Mouse (Mus musculus) midbrain, postnatal 0 days (tissue): ENCODE results near the gene Ifnar1. TPM values are rescaled to one million over a fixed set of nuclear protein-coding genes. Genes with fewer than 3 reads are reported as not detected.

Experiments
- ATAC-seq: fragments of 200-750 bp; cut with Nextera tagmentation; 2 replicates; pipeline ENCODE4 v1.8.0; 2017; ENCODE audit warnings: moderate number of reproducible peaks, mild to moderate bottlenecking, moderate TSS enrichment, moderate library complexity; ENCODE audit not compliant: low FRiP score
- DNase-seq: peaks from one replicate; pipeline ENCODE4 v3.0.0-alpha.2; 2015; ENCODE audit warnings: low spot score
- H3K27ac ChIP-seq: fragments of 300-500 bp; sonication (generic); 2 replicates; pipeline ENCODE4 v1.5.1; 2014; ENCODE audit warnings: low read depth, mild to moderate bottlenecking, low read length, mixed read lengths
- H3K27me3 ChIP-seq: fragments of 300-500 bp; sonication (generic); 2 replicates; pipeline ENCODE4 v1.6.1; 2014; ENCODE audit warnings: low read length, control low read depth, mixed read lengths; ENCODE audit not compliant: insufficient read depth
- H3K36me3 ChIP-seq: fragments of 300-500 bp; sonication (generic); 2 replicates; pipeline ENCODE4 v1.6.1; 2014; ENCODE audit warnings: low read length, control low read depth, mixed read lengths; ENCODE audit not compliant: insufficient read depth
- H3K4me1 ChIP-seq: fragments of 300-500 bp; sonication (generic); 2 replicates; pipeline ENCODE4 v1.6.1; 2014; ENCODE audit warnings: mild to moderate bottlenecking, control low read depth, antibody characterized with exemption, low read length, mixed read lengths; ENCODE audit not compliant: insufficient read depth
- H3K4me2 ChIP-seq: fragments of 300-500 bp; sonication (generic); 2 replicates; pipeline ENCODE4 v1.6.1; 2014; ENCODE audit warnings: low read depth, mild to moderate bottlenecking, low read length, mixed read lengths; ENCODE audit not compliant: poor library complexity, severe bottlenecking
- H3K4me3 ChIP-seq: fragments of 300-500 bp; sonication (generic); 2 replicates; pipeline ENCODE4 v1.5.1; 2014; ENCODE audit warnings: low read depth, mild to moderate bottlenecking, low read length, moderate library complexity
- H3K9ac ChIP-seq: fragments of 300-500 bp; sonication (generic); replicated peaks from 2 replicates; pipeline ENCODE4 v1.6.1; 2014; ENCODE audit warnings: mild to moderate bottlenecking, low read length, moderate library complexity, mixed read lengths; ENCODE audit not compliant: poor library complexity, severe bottlenecking
- H3K9me3 ChIP-seq: fragments of 300-500 bp; sonication (generic); 2 replicates; pipeline ENCODE4 v1.6.1; 2016; ENCODE audit warnings: low read length, control low read depth
- CTCF ChIP-seq: IDR thresholded peaks from 2 replicates; pipeline ENCODE4 v1.5.1; 2016; ENCODE audit warnings: antibody characterized with exemption, mild to moderate bottlenecking
- WGBS: fragments of 180-500 bp; shearing (Covaris S2); extraction: QIAGEN DNeasy Blood & Tissue Kit; methylation state at CpG from one replicate; pipeline ENCODE4 v1.1.7; 2014; 5-methylcytosine and 5-hydroxymethylcytosine counted together
- polyA plus RNA-seq: library from polyadenylated mRNA; unstranded; fragments of >200 nt; fragmentation: Nextera tagmentation; extraction: Ambion mirVana; gene quantifications from 2 replicates; pipeline ENCODE4 v1.2.1, GENCODE M21; 2015
- total RNA-seq: library from RNA; depleted of rRNA; stranded (reverse); fragments of >200 nt; gene quantifications from 2 replicates; pipeline ENCODE4 v1.2.3, GENCODE M21; 2014

Gene Ifnar1
- total and polyA plus RNA-seq, 2 experiments from 2014 or later = 32.4 to 61.1 TPM

DNA sequence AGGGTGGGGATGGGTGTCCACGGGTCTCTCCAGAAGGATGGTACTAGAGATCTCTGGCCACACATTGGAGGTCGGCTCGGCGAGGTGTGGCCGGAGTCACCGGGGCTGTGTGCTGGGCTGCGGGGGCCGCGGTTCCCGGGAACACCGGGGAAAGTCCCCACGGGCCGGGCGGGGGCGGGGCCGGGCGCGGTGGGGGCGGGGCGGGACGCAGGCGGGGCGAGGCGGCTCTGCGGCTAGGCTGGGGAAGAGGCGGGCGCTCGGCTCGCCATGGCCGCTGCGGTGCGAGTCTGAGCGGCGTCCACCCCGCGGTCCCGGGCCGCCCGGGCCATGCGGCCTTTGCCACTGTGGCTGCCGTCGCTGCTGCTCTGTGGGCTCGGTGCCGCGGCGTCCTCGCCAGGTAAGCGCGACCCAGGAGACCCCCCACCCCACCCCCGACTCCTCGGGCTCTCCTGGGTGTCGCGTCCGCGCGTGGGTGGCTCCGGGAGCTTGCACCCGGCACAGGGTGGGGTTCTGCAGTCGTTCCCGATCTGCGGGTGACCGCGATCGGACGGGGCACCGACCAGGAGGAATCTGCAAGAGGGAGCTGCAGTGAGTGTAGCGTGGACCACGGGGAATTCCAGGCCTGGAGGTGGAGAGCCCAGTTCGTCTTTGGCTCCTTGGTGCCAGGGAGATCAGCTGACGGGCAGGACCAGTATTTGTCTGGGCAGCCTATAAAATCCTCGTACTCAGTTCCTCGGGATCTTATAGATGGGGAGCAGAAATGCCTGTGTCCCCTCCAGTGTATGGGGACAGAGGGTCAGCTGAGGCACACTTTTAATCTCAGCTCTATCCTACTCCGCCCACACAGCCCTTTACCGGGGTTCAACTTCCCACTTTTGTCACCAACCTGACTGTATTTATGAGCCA lies 62.1 kb downstream of the Ifnar1 start, which contains the start of gene Ifngr2:
TSS of gene Ifngr2 (plus strand) at position 237 of the 906 bp plus-strand sequence.
- H3K4me1 ChIP-seq = peaks cover 6% of the 10 kb centered on the region; the same call in 1 of the 2 replicates
- no peaks in the 10 kb centered on the region for H3K27me3 ChIP-seq
- peak within 1 kb of the TSS; percentile 96 for H3K9ac ChIP-seq
- WGBS = 2% methylated on average over 50 of the region's 74 CpGs
- H3K4me2 ChIP-seq = peak within 1 kb of the TSS; percentile 83
- peak within 1 kb of the TSS; percentile 80 for H3K4me3 ChIP-seq
- H3K36me3 ChIP-seq = no peaks in the 10 kb centered on the region
- H3K9me3 ChIP-seq = no peaks in the 10 kb centered on the region
- DNase-seq = no peak
- peak; percentile 82 for ATAC-seq
- peak within 1 kb of the TSS; percentile 55 for H3K27ac ChIP-seq
- TF ChIP-seq CTCF = no peak

DNA sequence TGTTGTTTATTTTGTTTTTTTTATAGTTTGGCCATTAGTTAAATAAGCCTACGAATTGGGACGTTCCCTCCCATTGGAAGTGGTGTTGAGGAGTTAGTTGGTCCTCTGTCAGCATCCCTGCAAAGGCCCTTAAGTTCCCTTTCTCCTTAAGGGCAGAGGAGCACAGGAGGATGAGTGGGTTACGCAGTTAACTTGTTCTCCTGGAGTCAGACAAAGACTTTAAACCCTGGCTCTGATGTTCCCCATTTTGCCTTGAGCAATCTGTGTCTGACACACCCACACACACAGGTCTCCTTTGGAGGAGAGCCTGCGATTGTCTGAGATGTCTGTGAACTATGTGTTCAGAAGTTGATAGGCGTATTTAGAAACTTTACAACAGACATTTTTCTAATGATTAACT lies 62.9 kb downstream of the Ifnar1 start:
- Histone ChIP-seq H3K9me3 (no peaks in the 10 kb centered on the region), H3K36me3 (no peaks in the 10 kb centered on the region), H3K9ac (peak overlapping the region; percentile 96; the same call in 1 of the 2 replicates), H3K4me1 (peaks cover 6% of the 10 kb centered on the region; the same call in 1 of the 2 replicates), H3K4me3 (peak overlapping the region; percentile 80), H3K27ac (no peak overlapping the region), H3K27me3 (no peaks in the 10 kb centered on the region), H3K4me2 (peak overlapping the region; percentile 83)
- DNase-seq = no peak
- TF ChIP-seq CTCF = no peak
- WGBS = 58% methylated on average over 5 of the region's 5 CpGs
- ATAC-seq = no peak

DNA sequence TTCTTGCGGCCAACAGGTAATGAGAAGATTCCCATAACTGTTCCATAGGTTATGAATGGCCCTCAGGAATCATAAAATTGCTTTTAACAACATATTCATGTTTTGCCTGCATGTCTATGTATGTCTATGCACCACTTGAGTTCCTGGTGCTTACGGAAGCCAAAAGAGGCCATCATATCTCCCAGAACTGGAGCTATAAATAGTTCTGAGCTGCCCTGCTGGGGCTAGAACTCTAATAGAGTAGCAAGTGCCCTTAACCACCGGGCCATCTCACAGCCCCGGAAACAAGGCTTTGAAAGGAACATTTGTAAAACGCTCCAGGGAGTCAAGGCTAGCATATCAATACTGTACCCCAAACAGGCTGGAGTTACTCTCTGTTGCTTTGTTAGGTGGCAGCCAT lies 63.5 kb downstream of the Ifnar1 start:
- Histone ChIP-seq H3K27ac (no peak overlapping the region), H3K4me2 (peak overlapping the region; percentile 83), H3K9ac (peak overlapping the region; percentile 25; the same call in 1 of the 2 replicates), H3K36me3 (no peaks in the 10 kb centered on the region), H3K9me3 (no peaks in the 10 kb centered on the region), H3K4me3 (peak overlapping the region; percentile 80), H3K4me1 (peaks cover 6% of the 10 kb centered on the region; the same call in 1 of the 2 replicates), H3K27me3 (no peaks in the 10 kb centered on the region)
- 32% methylated on average over 5 of the region's 5 CpGs for WGBS
- no peak for DNase-seq
- no peak for TF ChIP-seq CTCF
- no peak for ATAC-seq

DNA sequence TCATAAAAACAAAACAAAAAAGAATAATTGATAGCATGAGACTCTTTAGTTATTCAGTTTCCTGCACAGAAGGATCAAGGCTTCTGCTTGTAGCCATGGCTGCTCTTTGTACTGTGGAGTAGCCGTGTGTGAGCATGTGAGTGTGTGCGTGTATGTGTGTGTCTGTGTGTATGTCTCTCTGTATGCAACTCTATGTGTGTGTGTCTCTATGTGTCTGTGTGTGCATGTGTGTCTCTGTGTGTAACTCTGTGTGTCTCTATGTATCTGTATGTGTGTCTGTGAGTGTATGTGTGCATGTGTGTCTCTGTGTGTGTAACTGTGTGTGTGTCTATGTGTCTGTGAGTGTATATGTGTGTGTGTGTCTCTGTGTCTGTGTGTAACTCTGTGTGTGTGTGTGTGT lies 64.0 kb downstream of the Ifnar1 start:
- DNase-seq (no peak), ATAC-seq (no peak)
- H3K27ac ChIP-seq = no peak overlapping the region
- H3K9ac ChIP-seq = peak overlapping the region; percentile 25; the same call in 1 of the 2 replicates
- H3K4me2 ChIP-seq = peak overlapping the region; percentile 83
- H3K9me3 ChIP-seq = no peaks in the 10 kb centered on the region
- no peaks in the 10 kb centered on the region for H3K27me3 ChIP-seq
- H3K4me1 ChIP-seq = peaks cover 9% of the 10 kb centered on the region; the same call in 1 of the 2 replicates
- H3K4me3 ChIP-seq = peak overlapping the region; percentile 80
- 59% methylated on average over 2 of the region's 2 CpGs for WGBS
- H3K36me3 ChIP-seq = no peaks in the 10 kb centered on the region
- TF ChIP-seq CTCF = no peak

DNA sequence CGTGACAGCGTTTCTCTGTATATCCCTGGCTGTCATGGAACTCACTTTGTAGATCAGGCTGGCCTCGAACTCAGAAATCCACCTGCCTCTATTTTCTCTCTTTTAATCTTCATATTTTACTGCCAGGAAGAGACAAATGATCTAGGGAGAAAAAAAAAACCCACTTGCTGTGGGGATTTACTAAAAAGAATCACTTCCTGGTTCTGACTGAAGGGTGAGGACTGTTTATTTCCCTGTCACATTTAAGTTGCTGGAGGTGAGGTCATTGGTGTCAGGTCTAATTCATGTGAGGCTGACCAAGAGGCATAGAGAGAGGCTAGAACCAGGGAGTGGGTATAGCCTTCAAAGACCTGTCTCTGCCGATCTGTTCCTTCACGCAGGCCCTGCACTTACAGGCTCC lies 64.6 kb downstream of the Ifnar1 start:
- no peak for TF ChIP-seq CTCF
- Histone ChIP-seq H3K9me3 (no peaks in the 10 kb centered on the region), H3K4me2 (peak overlapping the region; percentile 18; the same call in 1 of the 2 replicates), H3K4me3 (no peak overlapping the region), H3K27ac (no peak overlapping the region), H3K9ac (no peak overlapping the region), H3K27me3 (no peaks in the 10 kb centered on the region), H3K4me1 (peaks cover 9% of the 10 kb centered on the region; the same call in 1 of the 2 replicates), H3K36me3 (no peaks in the 10 kb centered on the region)
- 49% methylated on average over 5 of the region's 5 CpGs for whole genome bisulfite sequencing
- DNase-seq (no peak), ATAC-seq (no peak)

- no peak for ATAC-seq
- no peak for DNase-seq
- peaks cover 9% of the 10 kb centered on the region; the same call in 1 of the 2 replicates for H3K4me1 ChIP-seq
- no peak overlapping the region for H3K4me3 ChIP-seq
- H3K9ac ChIP-seq = no peak overlapping the region
- no peak overlapping the region for H3K27ac ChIP-seq
- H3K36me3 ChIP-seq = peaks cover 9% of the 10 kb centered on the region
- no peaks in the 10 kb centered on the region for H3K9me3 ChIP-seq
- H3K4me2 ChIP-seq = no peak overlapping the region
- no peaks in the 10 kb centered on the region for H3K27me3 ChIP-seq
- 78% methylated on average over 10 of the region's 10 CpGs for WGBS
- TF ChIP-seq CTCF = no peak
Measured at GRCm38 (mm10) chr16:91551081-91551524, 66.1 kb downstream of the Ifnar1 start.
